Comparison of ENCODE assay signal across 26 mouse cellular contexts in genomic region chr1:183677585-183677984, GRCm38 (mm10).
"Had no signal": no experiment of that assay in that cellular context is flagged by ENCODE, and none has a peak within 500 bp of the region (broad histone marks: within the 10 kb centered on the region; RNA-seq: fewer than 3 reads in every experiment).

No protein-coding gene starts in this region.

- H3K27me3 ChIP-seq: heart, embryonic 13.5 days; heart, embryonic 15.5 days; hindbrain, embryonic 13.5 days; hindbrain, embryonic 15.5 days; kidney, embryonic 15.5 days; limb, embryonic 13.5 days; limb, embryonic 15.5 days; liver, embryonic 12.5 days had no signal

- H3K9me3 ChIP-seq: heart, embryonic 15.5 days; hindbrain, embryonic 13.5 days; hindbrain, embryonic 15.5 days; kidney, embryonic 15.5 days; limb, embryonic 13.5 days; limb, embryonic 15.5 days; liver, embryonic 12.5 days had no signal

- H3K4me3 ChIP-seq: gastrocnemius, adult 2 months; heart, adult 2 months; heart, embryonic 13.5 days; heart, embryonic 15.5 days; hindbrain, embryonic 13.5 days; hindbrain, embryonic 15.5 days; kidney, embryonic 15.5 days; limb, embryonic 13.5 days; limb, embryonic 15.5 days; liver, embryonic 12.5 days had no signal

- H3K36me3 ChIP-seq: heart, embryonic 13.5 days; heart, embryonic 15.5 days; hindbrain, embryonic 13.5 days; hindbrain, embryonic 15.5 days; kidney, embryonic 15.5 days; limb, embryonic 13.5 days; limb, embryonic 15.5 days; liver, embryonic 12.5 days had no signal

- H3K4me2 ChIP-seq: heart, embryonic 11.5 days; heart, embryonic 13.5 days; heart, embryonic 15.5 days; hindbrain, embryonic 13.5 days; hindbrain, embryonic 15.5 days; kidney, embryonic 15.5 days; limb, embryonic 13.5 days; limb, embryonic 15.5 days; liver, embryonic 12.5 days had no signal

- DNase-seq: gastrocnemius, adult 2 months; gastrocnemius, postnatal 10 days; gastrocnemius, postnatal 25 days; heart, adult 2 months; heart, postnatal 14 days; heart, postnatal 36 days; kidney, adult 11 months; kidney, adult 2 months; kidney, adult 9 months; kidney, postnatal 14 days; kidney, postnatal 36 days; layer of hippocampus, adult 9-11 months; layer of hippocampus, postnatal 36 days; left cerebral cortex, postnatal 4 days had no signal

- H3K27ac ChIP-seq: gastrocnemius, adult 2 months; heart, adult 2 months; heart, embryonic 13.5 days; heart, embryonic 15.5 days; hindbrain, embryonic 13.5 days; hindbrain, embryonic 15.5 days; kidney, embryonic 15.5 days; kidney, postnatal 0 days; limb, embryonic 13.5 days; limb, embryonic 15.5 days; liver, embryonic 12.5 days; liver, embryonic 14.5 days had no signal

- H3K9ac ChIP-seq: heart, embryonic 13.5 days; heart, embryonic 15.5 days; hindbrain, embryonic 13.5 days; hindbrain, embryonic 15.5 days; kidney, embryonic 15.5 days; limb, embryonic 13.5 days; limb, embryonic 15.5 days; liver, embryonic 12.5 days; liver, embryonic 14.5 days had no signal

- ATAC-seq: intestine, embryonic 16.5 days; liver, embryonic 12.5 days had no signal

- H3K4me1 ChIP-seq: hindbrain, embryonic 13.5 days; kidney, embryonic 15.5 days; liver, embryonic 12.5 days had no signal
